23 mouse cellular contexts compared by ENCODE assay signal in the genomic region with DNA sequence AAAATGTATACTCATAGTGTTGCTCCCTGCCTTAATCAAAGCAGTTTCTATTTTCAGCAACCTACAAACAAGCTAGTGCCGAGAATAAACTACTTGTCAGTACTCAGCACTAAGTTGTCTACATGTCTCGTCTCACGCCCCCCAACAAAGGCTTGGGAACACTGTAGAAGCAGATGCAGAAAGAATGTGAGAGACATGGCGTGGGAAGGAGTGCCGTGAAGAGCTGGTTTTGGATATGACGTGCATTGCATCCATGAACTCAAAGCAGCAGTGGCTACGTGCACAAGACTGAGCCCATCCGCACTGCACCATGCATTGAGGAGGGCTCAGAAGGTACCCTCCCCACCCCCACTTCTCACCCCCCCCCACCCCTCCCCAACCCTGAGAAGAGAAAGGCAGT. TPM values are rescaled to one million over a fixed set of nuclear protein-coding genes. Genes with fewer than 3 reads are reported as not detected.
DNase-seq lines count a peak whose midpoint lies in the region; ATAC-seq and TF ChIP-seq lines count a peak whose summit lies in the region.
"Had no signal": no experiment of that assay in that cellular context is flagged by ENCODE, and none has a peak within 500 bp of the region (broad histone marks: within the 10 kb centered on the region; RNA-seq: fewer than 3 reads in every experiment).

No protein-coding gene starts in this region.

- no peaks in the 10 kb centered on the region for H3K4me1 ChIP-seq in heart, adult 2 months (ENCODE audit: control insufficient read depth, insufficient read depth, low read length)
- H3K4me1 ChIP-seq in intestine, embryonic 14.5 days (replicated peaks; ENCODE audit: control insufficient read depth, insufficient read depth, low read length), result no peaks in the 10 kb centered on the region
- H3K4me1 ChIP-seq in intestine, embryonic 15.5 days (replicated peaks), result no peaks in the 10 kb centered on the region
- H3K4me1 ChIP-seq: forebrain, embryonic 15.5 days; limb, embryonic 10.5 days; stomach, embryonic 15.5 days had no signal

- H3K4me2 ChIP-seq in intestine, embryonic 14.5 days (ENCODE audit: low read length), result no peak overlapping the region
- no peak overlapping the region for H3K4me2 ChIP-seq in intestine, embryonic 15.5 days (replicated peaks)
- H3K4me2 ChIP-seq: forebrain, embryonic 15.5 days; liver, embryonic 11.5 days; stomach, embryonic 15.5 days had no signal

- TF ChIP-seq EP300 in heart, adult 2 months (IDR thresholded peaks at IDR 0.05; ENCODE audit: insufficient read depth, low read depth, low read length), result no peak

- no peaks in the 10 kb centered on the region for H3K27me3 ChIP-seq in heart, adult 2 months (ENCODE audit: control insufficient read depth, insufficient read depth, low read length)
- no peaks in the 10 kb centered on the region for H3K27me3 ChIP-seq in intestine, embryonic 14.5 days (replicated peaks; ENCODE audit: control insufficient read depth, insufficient read depth, low read length)
- no peaks in the 10 kb centered on the region for H3K27me3 ChIP-seq in intestine, embryonic 15.5 days (replicated peaks)
- H3K27me3 ChIP-seq: CH12.LX; forebrain, embryonic 15.5 days; stomach, embryonic 15.5 days had no signal

- no peaks in the 10 kb centered on the region for H3K9me3 ChIP-seq in intestine, embryonic 14.5 days (ENCODE audit: control insufficient read depth, low read length)
- H3K9me3 ChIP-seq in intestine, embryonic 15.5 days, result no peaks in the 10 kb centered on the region
- H3K9me3 ChIP-seq: forebrain, embryonic 15.5 days; limb, embryonic 10.5 days; stomach, embryonic 15.5 days had no signal

- no peak for TF ChIP-seq POLR2A in heart, adult 2 months (IDR thresholded peaks at IDR 0.05; ENCODE audit: insufficient read depth, low read depth, low read length)

- intact Hi-C loops in heart, adult 2 months (cut with DNase I), result no loop called here
- intact Hi-C loops in heart, postnatal 14 days (cut with DNase I), result no loop called here

- WGBS in heart, adult 2 months, result 73% methylated on average over 8 of the region's 8 CpGs
- WGBS in intestine, embryonic 14.5 days, result 91% methylated on average over 8 of the region's 8 CpGs
- 91% methylated on average over 8 of the region's 8 CpGs for WGBS in intestine, embryonic 15.5 days

- H3K9ac ChIP-seq in heart, adult 2 months (ENCODE audit: low read depth, low read length), result peak overlapping the region; percentile 31
- H3K9ac ChIP-seq in intestine, embryonic 14.5 days (ENCODE audit: low read length), result no peak overlapping the region
- H3K9ac ChIP-seq in intestine, embryonic 15.5 days, result no peak overlapping the region
- H3K9ac ChIP-seq: forebrain, embryonic 15.5 days; stomach, embryonic 15.5 days had no signal

- H3K79me2 ChIP-seq in heart, adult 2 months (replicated peaks; ENCODE audit: control insufficient read depth, insufficient read depth, low read length), result no peaks in the 10 kb centered on the region

- H3K36me3 ChIP-seq in heart, adult 2 months (ENCODE audit: control insufficient read depth, insufficient read depth, low read length), result peaks cover 6% of the 10 kb centered on the region
- peaks cover 63% of the 10 kb centered on the region for H3K36me3 ChIP-seq in intestine, embryonic 14.5 days (ENCODE audit: control insufficient read depth, insufficient read depth, low read length)
- peaks cover 3% of the 10 kb centered on the region; the same call in 1 of the 2 replicates for H3K36me3 ChIP-seq in intestine, embryonic 15.5 days

- TF ChIP-seq CTCF in heart, adult 2 months (IDR thresholded peaks at IDR 0.05), result no peak

- DNase-seq in heart, adult 2 months, result no peak
- DNase-seq in heart, postnatal 14 days, result no peak
- DNase-seq in intestine, embryonic 14.5 days (ENCODE audit: low spot score), result no peak
- DNase-seq in frontal cortex, adult 2 months (ENCODE audit: extremely low spot score in 1 of 2, low spot score in 1 of 2), result peak; percentile 57 to 59
- DNase-seq in right cerebral cortex, postnatal 25 days, result peak; percentile 7
- DNase-seq in cerebellum, adult 9-11 months, result no peak
- DNase-seq: adrenal gland, postnatal 10 days; cerebellum, adult 18-20 months; gastrocnemius, postnatal 10 days; kidney, adult 2 months; kidney, postnatal 25 days; layer of hippocampus, adult 9-11 months; lung, adult 2 months; lung, postnatal 36 days; thymus, postnatal 25 days had no signal

- no peak overlapping the region for H3K4me3 ChIP-seq in heart, adult 2 months
- H3K4me3 ChIP-seq in intestine, embryonic 14.5 days (ENCODE audit: low read depth, low read length), result no peak overlapping the region
- H3K4me3 ChIP-seq in intestine, embryonic 15.5 days (replicated peaks), result no peak overlapping the region
- H3K4me3 ChIP-seq: erythroblast, embryonic 14.5 days; forebrain, embryonic 15.5 days; limb, embryonic 10.5 days; stomach, embryonic 15.5 days had no signal

- H3K27ac ChIP-seq in heart, adult 2 months, result no peak overlapping the region; the same call in 1 of the 2 replicates
- H3K27ac ChIP-seq in intestine, embryonic 14.5 days (ENCODE audit: low read depth), result no peak overlapping the region
- no peak overlapping the region for H3K27ac ChIP-seq in intestine, embryonic 15.5 days
- H3K27ac ChIP-seq: forebrain, embryonic 15.5 days; hindbrain, postnatal 0 days; limb, embryonic 10.5 days; stomach, embryonic 15.5 days had no signal

- 0 out of 2 replicates have a peak, but pooled peaks have one; percentile 15 for ATAC-seq in intestine, embryonic 14.5 days (replicated peaks; ENCODE audit: low FRiP score, low TSS enrichment, low read depth)
- ATAC-seq in intestine, embryonic 15.5 days, result no peak
- ATAC-seq: forebrain, embryonic 15.5 days; hindbrain, postnatal 0 days had no signal

RNA-seq across cellular contexts. Expression of gene Cd2ap, which starts 53.7 kb away (rescaled TPM):
- 10 to 100 TPM; 16.9 to 17.8 TPM for total RNA-seq in heart, adult 2 months (2021)
- polyA plus RNA-seq in heart, adult 2 months (2012; rRNA removed), result 5.0 and 9.7 TPM in 2 replicates
- total RNA-seq in heart, postnatal 14 days (2021), result 10 to 100 TPM; 30.7 to 32.7 TPM
- polyA plus RNA-seq in intestine, embryonic 14.5 days (2014; fragmentation: Nextera tagmentation; extraction: Ambion mirVana), result 37.6 and 40.4 TPM in 2 replicates
- polyA plus RNA-seq in intestine, embryonic 15.5 days (2015; fragmentation: Nextera tagmentation; extraction: Ambion mirVana), result 33.1 and 37.3 TPM in 2 replicates
- polyA plus RNA-seq in frontal cortex, adult 2 months (2012; rRNA removed), result 25.6 and 26.8 TPM in 2 replicates

Comparison
In these comparisons a context has a peak if more than half of its experiments do, and no peak if none do; other contexts are left out.
1. DNase-seq: peak in frontal cortex, adult 2 months (2 of 2) and right cerebral cortex, postnatal 25 days (single experiment); none in heart, adult 2 months (0 of 2), heart, postnatal 14 days (0 of 2), intestine, embryonic 14.5 days (single experiment) and cerebellum, adult 9-11 months (single experiment).